Mouse (Mus musculus): ENCODE data around the gene Mfng. TPM values are rescaled to one million over a fixed set of nuclear protein-coding genes. Genes with fewer than 3 reads are reported as not detected.

The Mfng gene
- total RNA-seq, 2 experiments from 2014 or later, result 14.0 to 14.6 TPM

DNA sequence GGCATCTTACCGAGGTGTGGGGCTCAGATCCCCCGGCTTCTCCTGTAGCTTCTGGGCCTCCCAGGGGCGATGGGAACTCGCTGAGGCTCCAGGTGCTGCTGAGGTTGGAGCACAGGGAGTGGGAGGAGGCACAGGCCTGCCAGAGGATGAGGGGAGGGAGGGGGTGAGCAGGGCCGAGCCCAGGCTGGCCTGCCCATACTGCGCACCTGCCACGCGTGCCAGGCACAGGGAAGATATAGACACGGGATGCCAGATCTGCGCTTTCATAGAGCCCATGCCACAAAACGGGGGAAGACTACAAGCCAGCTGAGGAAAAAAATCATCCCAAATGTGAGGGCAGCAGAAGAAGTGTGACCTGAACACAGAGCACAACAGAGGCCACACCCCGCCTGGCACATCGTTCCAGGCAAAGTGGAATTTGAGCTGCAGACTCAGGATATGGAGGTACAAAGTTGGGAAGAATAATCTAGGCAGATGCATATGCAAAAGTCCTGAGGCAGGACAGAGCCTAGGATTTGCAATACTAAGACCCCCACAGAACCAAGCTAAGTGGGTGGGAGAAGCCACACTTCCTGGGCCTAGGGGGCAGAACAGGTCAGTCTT is 16.5 kb upstream of the Mfng start:
- DNase-seq, result no peak
- intact Hi-C loops (cut with DNase I), result no loop called here

DNA sequence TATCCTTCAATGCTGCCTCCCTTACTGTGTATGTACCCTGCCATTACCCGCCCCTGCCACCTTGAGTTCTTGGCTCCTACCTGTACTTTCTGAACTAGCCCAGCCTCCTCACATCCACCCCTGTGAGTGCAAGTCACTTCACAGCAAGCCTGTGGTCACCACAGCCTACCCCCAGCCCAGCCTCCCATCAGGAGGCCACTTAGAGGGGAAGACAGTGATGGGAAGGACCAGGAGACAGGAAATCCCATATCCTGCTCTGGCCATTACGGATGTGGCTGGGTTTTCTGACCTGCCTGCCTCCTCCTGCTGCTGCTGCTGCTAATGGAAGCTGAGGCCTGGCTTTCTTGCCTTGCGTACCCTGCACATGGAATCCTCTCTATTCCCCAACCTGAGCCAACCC is 14.8 kb upstream of the Mfng start:
- intact Hi-C loops (cut with DNase I), result no loop called here
- DNase-seq, result no peak

DNA sequence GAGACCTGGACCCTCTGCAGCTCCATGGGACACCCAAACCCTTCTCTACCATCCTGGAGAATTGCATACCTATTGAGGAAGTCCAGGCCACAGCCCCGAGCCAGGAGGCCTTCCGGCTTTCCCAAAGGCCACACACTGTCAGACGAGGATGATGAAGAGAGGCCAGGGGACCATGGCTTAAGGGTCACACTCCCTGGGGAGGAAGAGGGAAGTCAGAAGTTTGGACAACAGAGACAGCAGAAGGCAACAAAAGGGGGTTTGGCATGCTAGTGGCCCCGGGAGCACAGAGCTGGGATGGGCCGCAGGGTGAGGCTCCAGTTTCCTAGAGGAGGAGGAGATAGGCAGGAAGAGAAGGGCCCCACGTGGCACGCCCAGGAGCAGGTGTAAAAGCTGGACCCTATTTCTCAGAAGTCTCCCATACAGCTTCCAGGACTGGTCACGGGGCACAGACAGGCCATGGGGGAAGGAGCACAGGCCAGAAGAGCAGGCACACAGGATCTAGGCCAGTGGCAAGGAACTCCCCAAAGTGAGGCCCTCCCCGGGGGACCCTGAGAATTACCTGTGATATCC is 14.1 kb upstream of the Mfng start:
- DNase-seq, result peak in 1 of 2 experiments; percentile 45
- intact Hi-C loops (cut with DNase I), result no loop called here

DNA sequence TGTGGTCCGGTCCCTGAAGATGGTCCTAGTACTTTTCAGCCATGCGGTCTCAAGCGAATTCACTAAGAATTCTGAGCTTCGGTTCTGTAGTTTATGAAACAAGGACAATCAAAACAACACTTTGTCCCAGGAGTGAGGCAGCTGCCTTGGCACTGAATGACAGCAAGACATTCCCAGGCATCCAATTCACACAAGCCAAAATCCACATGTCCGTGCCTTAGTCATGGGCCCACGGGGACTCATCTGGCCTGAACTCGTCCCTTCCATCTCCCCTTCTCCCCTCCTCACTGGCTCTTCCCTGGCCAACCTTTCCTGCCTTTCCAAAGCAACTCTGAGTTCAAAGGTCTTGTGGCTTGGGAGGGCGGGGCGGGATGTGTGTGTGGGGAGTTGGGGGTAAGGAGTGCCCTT is 13.1 kb upstream of the Mfng start:
- peak; percentile 53 to 62 for DNase-seq
- intact Hi-C loops (cut with DNase I), result no loop called here

DNA sequence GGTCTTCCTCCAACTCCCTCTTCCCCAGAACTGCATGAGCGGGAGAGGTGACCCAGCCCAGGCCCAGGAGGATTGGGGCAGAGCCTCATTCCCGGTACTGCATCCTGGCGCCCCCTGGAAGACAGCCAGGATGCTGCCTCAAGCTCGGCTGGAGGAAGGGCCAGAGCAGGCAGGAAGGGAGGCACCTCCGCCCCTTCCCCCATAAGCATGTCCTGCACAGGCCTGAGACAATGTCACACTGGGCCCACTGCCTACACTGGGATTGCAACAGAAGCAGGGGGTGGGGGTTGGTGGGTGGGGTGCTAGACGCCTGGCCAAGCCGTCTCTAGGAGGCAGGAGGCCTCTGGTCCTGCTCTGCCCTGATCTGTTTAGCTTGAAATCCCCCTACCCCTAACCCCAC is 12.7 kb upstream of the Mfng start:
- DNase-seq, result peak; percentile 84 to 87
- intact Hi-C loops (cut with DNase I), result no loop called here

DNA sequence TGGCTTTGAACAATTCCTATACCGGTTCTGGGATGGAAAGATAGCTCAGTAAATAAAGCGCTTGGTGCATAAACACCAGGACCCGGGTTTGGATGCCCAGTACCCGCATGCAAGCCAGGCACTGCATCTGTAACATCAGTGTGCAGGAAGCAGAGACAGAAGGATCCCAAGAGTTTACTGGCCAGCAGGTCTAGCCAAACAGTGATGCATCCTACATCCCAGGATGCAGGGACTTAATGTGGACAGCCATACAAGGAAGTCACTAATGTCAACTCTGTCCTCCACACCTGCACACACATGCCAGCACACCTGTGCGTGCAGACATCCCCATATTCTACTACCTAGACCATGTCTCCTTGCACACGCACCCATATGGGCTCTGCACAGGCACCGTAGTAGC is 12.0 kb upstream of the Mfng start:
- intact Hi-C loops (cut with DNase I), result no loop called here
- DNase-seq, result no peak

DNA sequence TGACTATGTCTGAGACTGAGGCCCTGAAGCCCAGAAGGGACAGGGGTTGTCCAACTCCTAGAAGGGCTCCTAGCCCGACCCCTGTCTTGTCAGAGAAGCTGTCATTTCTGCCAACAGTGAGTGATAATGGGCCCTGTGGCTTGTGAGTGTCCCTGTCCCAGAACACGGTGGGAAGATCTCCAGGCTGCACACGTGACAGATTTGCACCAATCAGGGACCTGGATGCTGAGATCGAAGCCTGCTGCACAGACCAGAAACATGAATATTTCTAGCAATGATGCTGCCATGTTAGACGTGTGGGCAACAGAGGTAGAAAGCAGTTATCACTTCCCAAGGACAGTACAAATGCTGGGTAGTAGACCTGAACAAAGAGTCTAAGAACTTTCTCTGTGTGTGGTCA is 11.2 kb upstream of the Mfng start:
- intact Hi-C loops (cut with DNase I), result no loop called here
- DNase-seq, result no peak

DNA sequence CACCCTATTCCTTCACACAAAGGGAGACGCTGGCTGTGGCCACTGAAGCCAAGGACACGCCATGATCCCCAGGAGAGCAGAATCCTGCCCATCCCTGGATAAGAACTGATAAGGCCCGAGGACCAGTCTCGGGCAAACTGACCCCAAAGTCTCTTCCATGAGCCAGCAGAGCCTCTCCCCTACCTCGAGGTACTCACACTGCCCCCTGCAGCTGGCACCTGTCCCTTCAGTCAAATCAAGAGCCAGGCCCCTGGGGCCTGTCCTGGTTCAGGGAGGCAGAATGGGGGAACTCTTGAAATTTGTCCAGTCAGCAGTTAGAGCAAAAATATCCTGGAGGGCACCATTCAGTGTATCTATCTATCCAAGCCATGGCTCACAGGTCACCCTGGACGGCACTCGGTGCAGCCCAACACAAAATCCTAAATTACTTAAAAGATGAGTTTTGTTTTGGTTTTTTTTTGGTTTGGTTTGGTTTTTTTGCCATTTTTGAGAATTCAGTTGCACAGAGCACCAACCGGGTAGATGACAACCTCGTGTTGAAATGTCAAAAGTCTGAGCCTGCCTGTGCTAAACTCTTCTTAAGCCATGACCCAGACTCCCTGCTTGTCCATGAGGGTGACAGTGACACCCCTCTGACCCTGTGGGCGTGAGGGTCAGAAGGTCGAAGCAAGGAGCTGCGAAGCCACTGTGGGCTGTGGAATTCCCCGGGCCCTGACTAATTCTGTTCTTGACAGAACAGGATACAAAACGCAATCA is 9.3 kb upstream of the Mfng start:
- intact Hi-C loops (cut with DNase I), result no loop called here
- no peak for DNase-seq

DNA sequence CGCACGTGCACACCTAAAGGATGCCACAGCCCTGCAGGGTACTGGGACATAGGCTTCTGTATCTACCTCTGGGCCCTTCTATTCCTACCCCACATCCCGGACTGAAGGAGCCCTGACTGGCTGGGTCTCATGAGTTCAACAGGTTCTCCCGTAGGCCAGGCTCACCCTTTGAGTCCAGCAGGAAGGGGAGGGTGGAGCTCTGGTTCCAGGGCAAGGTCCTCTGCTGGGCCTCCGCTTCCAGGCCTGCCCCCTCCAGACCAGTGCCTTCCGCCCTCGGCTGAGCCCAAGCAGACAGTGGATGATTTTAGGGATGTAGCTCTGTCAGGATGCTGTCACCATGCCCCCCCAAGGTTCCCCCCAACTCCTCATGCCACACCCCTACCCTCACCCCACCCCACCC is 7.6 kb upstream of the Mfng start:
- intact Hi-C loops (cut with DNase I), result no loop called here
- no peak for DNase-seq

DNA sequence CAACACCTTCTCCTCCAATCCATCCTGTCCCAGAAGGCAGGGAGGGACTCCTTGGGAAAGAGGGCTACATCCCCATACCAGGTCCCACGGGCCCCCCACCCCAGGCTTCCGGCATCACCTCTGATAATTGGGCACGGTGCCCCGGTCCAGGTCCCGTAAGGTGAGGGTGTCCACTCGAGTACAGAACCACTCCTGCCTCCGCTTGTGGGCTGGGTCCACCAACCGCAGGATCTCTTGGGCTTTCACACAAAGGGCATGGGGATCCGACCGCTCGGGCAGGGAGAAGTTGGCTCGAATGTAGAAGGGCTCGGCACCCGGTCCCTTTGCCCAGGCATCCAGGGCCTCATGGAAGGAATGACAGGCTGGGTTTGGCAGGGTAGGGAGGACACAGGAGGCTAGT is 7.1 kb upstream of the Mfng start:
- no peak for DNase-seq
- intact Hi-C loops (cut with DNase I), result no loop called here

DNA sequence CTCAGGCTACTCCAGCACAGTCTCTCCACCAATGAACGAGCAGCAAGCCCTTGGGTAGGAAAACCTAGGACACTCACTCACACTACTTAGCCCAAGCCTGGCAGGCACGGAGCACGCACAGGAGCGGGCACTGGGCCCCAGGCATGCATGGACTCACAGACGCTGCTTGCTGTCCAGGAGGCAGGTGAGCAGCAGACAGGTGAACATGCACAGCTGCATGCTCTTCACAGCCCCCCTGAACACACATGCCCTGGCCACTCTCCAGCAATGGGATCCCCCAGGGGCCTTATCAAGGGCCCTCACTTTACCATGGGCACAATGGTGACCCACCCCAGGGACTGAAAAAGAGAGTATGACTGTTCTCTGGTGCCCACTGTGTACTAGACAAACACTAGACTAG is 6.4 kb upstream of the Mfng start:
- intact Hi-C loops (cut with DNase I), result no loop called here
- DNase-seq, result no peak

DNA sequence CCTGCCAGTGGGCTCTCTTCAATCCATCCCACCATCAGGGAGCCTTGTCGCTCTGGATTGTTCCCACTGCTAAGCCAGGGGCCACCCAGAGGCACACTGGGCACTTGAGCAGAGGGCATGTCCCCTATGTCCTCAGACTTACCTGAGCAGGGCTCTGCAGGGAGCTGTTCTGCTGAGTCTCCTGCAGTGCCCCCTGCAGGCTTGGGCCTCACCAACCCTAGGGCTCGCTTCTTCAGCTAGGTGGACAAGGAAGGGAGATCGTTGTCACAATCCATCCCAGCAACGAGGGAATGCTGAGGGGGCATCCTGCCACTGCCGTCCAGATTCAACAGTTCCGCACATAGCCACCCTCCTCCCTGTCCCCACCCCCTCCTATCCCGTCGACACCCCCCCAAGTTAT is 6.0 kb upstream of the Mfng start:
- DNase-seq, result no peak
- intact Hi-C loops (cut with DNase I), result no loop called here

DNA sequence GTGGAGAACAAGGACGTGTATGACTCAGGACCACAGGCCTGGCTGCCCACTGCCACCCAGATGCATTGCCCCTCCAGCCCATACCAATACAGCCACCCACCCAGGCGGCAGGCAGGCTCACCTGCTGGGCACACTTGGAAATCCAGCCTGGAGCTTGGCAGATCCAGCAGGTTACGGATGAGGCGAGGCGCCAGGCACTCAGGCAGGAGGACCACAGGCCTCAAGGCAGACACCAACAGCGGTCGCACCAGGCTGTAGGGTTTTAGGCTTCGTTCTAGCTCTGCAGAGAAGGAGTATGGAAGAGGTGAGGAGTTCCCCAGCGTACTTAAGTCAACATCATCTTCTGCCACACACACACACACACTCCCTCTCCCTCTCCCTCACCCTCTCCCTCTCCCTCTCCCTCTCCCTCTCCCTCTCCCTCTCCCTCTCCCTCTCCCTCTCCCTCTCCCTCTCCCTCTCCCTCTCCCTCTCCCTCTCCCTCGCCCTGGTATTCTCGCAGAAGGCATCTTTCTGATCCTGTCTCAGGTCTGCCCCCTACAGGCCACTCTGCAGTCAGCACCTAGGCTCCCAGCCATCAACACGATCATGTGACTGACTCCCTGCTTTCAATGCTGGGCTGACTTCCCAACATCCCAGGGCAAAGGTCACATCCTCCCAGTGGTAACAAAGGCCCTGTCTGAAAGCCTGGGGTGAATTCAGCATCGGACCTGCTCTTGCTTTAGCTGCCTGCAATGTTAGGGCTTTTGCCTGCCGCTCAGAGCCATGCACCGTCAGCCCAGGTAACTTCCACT is 5.0 kb upstream of the Mfng start:
- intact Hi-C loops (cut with DNase I), result no loop called here

DNA sequence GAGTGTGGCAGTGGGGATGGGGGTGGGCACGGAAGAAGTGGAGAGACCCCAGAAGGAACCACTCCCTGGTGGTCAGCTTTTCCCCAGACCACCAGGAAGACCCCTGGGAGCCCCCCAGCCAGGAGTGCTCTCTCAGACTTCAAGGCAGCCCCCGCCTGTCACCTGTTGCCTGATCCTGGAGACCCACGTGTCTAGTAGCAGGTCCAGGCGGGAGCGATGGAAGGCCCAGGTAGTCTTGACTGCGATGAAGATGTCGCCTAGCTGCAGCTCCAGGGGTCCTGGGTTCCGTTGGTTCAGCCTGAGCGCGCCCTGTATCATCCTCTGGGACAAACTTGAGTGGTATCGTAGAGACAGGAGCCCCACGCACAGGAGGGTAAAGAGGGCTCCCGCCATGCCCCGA is 419 bp downstream of the Mfng start:
- intact Hi-C loops (cut with DNase I), result no loop called here
- no peak for DNase-seq

More for the DNA sequence above, 5.0 kb upstream of the Mfng start:
- peak; percentile 89 to 94 for DNase-seq

DNA sequence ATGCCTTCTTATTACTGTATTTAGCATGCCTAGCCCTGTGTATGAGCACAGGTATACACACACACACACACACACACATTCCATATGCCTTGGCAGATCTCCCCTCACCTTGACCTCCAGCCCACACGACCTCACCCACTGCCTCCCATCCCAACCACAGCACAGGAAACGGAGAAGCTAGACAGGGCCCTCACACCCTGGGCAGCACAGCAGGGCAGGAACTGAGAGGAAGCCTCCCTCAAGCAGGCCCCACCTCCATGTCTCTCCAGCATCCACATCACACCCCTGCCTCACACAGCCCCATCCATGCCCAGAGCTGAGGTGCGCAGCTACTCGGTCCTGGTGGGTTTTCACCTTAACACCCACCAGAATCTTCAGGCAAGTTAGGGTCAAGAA is 909 bp downstream of the Mfng start:
- intact Hi-C loops (cut with DNase I), result no loop called here
- peak in 1 of 2 experiments; percentile 50 for DNase-seq

DNA sequence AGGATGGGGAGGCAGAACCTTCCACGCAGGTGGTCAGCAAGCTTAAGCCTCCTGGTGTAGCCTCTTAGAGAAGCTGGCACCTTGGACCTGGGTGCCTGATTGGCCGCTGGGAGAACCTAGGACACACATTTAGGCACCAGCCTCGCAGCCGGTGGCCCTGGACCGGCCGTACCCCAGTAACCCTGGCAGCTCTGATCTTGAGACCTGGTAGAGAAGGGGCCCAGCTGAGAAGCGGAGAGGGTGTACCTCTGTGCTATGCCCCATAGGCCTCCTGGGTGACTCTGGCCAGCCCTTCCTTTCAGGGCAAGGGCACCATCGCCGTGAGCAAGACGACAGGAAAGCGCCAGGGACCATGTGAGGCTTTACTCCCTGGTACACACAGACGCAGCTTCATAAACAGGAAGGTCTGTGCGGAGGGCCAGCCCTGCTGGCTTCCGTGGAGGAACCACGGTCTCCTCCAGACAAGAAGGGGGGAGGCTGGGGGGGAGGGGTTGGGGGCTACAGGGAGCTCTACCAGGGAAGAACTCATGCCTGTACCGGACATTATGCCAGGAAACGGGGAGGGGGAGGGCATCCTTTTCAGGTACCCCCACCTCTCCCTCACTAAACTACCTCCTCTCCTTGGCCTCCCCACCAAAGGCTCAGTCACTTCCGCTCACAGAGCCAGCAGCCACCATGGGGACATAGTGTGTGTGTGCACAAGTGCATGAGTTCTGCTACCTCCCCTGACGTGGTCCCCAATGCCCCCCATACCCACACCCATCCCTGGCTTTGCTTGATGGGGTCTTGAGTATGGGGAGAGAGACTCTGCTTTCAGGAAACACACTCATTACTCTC is 1.5 kb downstream of the Mfng start:
- intact Hi-C loops (cut with DNase I), result no loop called here
- DNase-seq, result peak; percentile 48 to 60

DNA sequence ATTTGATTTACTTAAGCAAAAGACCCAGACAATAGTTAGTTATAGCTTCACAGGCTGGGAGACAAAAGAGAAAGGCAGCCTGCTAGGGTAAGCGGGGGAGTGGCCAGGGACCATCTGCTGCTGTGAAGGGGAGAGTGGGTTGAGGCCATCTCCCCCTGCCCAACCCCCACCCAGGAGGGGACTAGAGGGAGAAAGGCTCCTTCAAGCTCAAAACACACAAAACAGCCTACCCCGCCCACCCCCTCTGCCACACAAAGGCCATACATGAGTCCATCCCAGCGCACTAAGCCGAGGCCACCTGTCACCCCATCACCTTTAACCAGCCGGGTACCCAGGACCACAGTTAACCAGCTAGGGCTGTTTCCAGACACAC is 2.3 kb downstream of the Mfng start:
- intact Hi-C loops (cut with DNase I), result no loop called here
- DNase-seq, result no peak

DNA sequence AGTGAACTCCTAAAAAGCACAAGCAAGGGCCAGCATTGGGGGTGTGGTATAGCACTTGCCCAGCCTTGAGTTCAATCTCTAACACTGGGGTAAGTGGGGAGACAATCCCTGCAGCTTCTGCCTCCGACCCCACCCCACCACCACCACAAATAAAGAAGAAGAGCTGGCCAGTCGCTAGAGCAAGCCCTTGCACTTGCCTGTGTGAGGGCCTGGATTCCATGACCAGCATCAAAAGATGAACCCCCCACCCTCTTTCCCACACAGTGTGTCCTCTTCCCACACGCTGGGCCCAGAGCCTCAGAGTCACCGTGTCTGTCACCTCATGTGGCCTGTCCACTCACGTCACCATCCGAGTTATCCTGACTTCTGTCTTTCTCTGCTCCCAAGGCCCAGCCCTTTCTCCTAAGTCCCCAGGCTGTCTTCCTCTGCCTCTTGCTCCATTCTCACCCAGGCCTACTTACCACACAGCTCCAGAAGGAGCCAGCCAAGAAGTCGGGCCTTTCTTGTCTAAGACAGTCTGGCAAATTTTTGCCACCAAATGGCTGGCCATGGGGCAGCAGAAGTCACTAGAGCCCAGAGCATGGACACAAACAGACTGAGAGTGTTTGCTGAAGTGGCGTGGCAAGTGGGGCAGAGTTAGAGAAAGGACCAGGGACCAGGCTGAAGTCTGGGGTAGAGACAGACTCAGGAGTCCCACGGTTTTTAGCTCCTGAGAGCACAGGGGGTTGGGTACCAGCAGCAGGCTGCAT is 2.9 kb downstream of the Mfng start:
- DNase-seq, result no peak
- intact Hi-C loops (cut with DNase I), result no loop called here

DNA sequence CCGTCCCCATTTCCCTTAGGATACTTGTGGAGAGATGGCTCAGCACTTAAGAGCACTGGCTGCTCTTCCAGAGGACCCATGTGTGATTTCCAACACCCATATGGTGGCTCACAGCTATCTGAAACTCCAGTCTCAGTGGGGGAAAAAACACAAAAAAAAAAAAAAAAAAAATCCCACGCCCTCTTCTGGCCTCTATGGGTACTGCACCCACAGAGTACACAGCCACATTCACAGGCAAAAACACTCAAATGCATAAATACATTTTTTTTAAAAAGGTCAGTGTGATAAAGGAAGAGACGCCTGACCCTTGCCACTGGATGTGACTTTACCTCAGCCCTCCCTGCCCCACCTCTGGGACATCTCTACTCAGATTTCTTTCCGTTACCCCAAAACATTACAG is 4.2 kb downstream of the Mfng start:
- no peak for DNase-seq
- intact Hi-C loops (cut with DNase I), result no loop called here

DNA sequence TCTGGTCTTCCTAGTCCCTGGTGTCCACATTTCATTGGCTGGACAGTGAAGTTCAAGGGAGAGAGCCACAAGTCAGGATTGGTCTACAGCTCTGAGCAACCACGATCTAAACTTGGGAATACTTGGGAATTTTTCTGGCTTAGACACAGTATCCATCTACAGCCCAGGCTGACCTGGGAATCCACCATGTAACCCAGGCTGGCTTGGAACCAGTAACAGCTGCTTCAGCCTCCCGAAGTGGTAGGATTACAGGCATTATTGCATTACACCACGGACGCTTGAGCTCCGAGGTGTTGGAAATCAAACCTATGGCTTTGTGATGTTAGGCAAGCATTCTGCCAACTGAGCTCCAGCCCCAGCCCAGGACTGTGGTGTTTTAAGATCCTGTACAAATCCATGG is 9.6 kb downstream of the Mfng start:
- intact Hi-C loops (cut with DNase I), result no loop called here
- no peak for DNase-seq

Data from heart, postnatal 14 days (tissue).